Mouse (Mus musculus) cerebellum, adult 18-20 months (tissue): ENCODE results near the gene Olfr592.
"Not testable (repeated sequence)": the region's sequence is repeated elsewhere in the genome, so short reads cannot be mapped to it uniquely, and the experiment has no call there.

Experiments
- DNase-seq, 2 experiments: peaks; one replicate each; pipeline ENCODE4 v3.0.0; 2021

Gene Olfr592

DNA sequence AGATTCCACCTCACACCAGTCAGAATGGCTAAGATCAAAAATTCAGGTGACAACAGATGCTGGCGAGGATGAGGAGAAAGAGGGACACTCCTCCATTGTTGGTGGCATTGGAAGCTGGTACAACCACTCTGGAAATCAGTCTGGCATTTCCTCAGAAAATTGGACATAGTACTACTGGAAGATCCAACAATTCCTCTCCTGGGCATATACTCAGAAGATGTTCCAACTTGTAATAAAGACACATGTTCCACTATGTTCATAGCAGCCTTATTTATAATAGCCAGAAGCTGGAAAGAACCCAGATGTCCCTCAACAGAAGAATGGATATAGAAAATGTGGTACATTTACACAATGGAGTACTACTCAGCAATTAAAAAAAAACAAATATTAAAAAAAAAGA is at the start of gene Olfr592:
Olfr592 (plus strand) TSS at position 301 of the 400 bp plus-strand sequence.
- DNase-seq = not testable (repeated sequence)

DNA sequence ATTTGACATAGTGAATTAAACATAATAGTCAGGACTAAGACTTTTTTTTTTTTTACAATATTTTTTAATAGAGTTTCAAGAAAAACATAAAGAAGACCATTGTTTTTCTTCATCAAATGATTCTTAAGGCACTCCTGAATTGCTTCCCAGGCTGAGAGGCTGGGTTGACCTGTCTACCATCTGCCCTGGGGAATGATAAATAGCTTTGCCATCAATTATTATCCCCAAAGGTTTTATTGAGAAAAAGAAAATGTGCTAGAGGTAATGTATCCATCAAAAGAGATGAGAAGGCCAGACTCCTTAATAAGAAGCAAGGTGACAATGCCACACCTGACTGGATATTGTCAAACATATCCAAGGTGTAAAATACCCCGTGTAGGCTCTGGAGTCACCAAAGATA is 44.0 kb upstream of the Olfr592 start, which contains the start of gene Olfr588-ps1:
Olfr588-ps1 (plus strand) TSS at position 301 of the 400 bp plus-strand sequence.
- DNase-seq = no peak

DNA sequence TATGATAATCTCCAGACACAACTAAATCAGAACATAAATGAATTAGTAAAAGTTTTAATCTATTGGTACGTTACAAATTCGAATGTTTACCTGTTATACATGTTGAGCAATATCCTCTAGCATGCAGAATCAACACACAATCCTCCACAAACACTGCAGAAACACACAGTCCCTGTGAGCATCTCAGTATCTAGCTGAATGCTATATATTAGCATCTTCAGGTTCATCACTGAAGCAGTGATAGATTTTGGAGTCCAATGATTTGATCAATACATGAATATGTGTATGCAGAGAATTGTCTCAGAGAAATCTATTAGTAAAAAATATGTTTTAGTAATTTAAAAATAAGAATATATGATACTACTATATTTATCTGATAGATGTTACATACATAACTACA is 28.3 kb upstream of the Olfr592 start, which contains the start of gene Olfr589:
Olfr589 (minus strand) TSS at position 101 of the 400 bp plus-strand sequence.
- no peak for DNase-seq

DNA sequence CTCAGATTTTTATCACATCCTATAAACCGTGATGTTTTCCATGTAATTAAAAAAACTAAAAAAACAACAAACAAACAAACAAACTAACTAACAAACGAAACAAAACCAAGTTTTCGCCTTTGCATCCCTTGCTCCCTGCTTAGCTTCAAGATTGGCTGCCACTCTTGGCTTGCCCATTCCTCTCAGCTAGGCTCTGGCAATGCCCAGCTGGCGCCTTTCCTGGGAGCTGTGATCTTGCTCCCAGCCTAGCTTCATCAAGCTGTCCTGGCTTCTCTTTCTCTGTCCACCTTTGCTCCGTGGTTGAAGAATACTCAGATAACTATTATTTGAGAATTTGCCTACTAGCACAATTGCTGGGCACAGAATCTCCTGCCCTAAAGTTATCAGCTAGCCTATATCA is 14.9 kb upstream of the Olfr592 start:
- no peak for DNase-seq

DNA sequence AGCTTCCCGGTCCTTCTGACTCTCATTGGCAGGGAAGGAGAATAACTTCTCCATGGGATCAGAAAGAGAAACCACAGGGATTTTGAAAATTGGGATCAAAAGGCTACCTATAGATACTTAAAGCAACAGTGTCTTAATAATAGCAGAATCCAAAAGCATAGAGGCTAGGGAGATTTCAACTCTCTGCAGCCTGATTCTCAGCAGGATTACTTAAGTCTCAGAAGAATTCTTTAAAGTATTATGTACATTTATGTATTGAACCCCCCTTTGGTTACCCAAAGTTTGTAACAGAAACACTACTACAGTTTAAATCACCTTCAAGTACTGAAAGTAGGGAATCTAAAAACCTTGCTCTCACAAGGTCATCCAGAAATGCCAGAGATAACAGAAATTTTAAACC is 6.4 kb upstream of the Olfr592 start, which contains the start of gene Olfr591:
Olfr591 (minus strand) TSS at position 101 of the 400 bp plus-strand sequence.
- DNase-seq = no peak

DNA sequence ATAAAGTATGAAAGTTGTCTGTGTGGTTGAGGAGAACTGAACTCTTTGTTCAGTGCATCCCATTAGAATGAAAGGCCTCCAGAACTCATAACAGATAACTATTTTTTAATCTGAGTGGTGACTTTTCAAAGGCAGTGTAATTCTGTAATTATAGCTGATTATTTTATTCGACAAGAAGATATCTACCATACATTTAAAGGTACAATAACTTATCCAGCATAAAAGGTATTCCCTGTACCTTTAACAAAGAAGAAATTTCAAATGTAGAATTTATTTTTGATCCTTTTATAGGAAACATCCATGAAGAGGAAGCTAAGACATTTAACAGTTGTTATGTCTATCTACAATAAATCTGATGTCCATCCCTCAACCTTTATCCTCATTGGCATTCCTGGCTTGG is 27.0 kb downstream of the Olfr592 start, which contains the start of gene Olfr593:
Olfr593 (plus strand) TSS at position 301 of the 400 bp plus-strand sequence.
- DNase-seq = no peak

DNA sequence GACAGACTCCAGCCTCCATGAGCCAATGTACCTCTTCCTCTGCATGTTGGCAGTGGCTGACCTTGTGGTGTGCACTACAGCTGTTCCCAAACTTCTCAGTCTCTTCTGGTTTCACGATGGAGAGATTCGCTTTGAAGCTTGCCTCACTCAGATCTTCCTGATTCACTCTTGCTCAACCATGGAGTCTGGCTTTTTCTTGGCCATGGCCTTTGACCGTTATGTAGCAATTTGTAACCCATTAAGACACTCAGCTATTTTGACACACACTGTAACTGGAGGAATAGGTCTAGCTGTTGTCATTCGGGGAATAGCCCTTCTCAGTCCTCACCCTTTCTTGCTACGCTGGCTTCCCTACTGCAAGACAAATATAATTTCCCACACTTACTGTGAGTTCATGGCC is 27.4 kb downstream of the Olfr592 start:
- DNase-seq = not testable (repeated sequence)

DNA sequence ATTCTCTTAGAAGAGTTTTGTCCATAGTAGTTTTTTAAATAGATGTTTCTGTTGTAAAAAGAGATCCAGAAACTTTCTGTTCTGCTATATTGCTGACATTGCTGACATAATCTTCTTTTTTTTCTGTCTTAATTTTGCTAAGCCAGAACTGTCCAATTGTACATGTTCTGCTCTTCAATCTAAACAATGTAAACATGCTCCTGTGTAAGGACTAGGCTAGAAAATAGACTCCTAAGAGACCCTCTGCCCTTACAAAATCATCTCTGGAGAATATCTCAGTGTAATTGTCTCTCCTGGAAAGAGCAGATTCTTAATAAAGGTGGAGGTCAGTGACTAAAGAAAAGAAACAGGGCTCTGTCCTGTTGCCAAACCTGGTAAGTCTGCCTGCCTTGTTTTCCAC is 32.1 kb downstream of the Olfr592 start, which contains the start of gene Olfr594:
Olfr594 (plus strand) TSS at position 301 of the 400 bp plus-strand sequence.
- DNase-seq = no peak
